28 mouse cellular contexts compared by ENCODE assay signal in the genomic region with DNA sequence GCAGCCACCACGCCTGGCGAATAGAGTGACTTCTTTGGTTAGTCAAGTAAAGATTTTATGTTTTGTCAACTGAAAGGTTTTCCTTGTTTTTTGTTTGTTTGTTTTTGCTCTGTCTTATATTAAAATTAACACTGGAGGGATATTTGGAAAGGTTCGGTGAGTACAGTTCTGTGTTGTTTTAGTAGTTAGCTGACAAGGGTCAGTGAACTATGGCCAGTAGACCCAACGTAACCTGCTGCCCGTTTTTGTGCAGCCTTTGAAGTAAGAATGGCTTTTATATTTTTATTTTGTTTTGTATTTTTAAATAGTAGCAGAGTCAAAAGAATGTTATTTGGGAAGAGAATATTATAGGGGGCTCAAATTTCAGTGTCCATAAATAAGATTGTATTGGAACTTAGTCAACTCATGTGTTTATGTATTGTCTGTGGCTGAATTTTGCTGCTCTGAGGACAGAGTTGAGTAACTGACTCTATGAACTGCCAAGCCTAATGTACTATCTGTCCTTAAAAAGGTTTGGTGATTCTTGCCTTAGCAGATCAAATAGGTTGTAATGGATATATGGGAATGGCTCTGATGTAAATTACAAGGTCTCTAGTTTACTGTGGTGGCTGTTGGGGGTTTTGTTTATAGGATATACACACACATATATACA.
"Had no signal": no experiment of that assay in that cellular context is flagged by ENCODE, and none has a peak within 500 bp of the region (broad histone marks: within the 10 kb centered on the region; RNA-seq: fewer than 3 reads in every experiment).

No protein-coding gene starts in this region.

- H3K9me3 ChIP-seq: embryonic facial prominence, embryonic 10.5 days; embryonic facial prominence, embryonic 12.5 days; embryonic facial prominence, embryonic 13.5 days; embryonic facial prominence, embryonic 15.5 days; forebrain, embryonic 10.5 days; forebrain, embryonic 12.5 days; forebrain, embryonic 13.5 days; forebrain, embryonic 15.5 days had no signal

- H3K27me3 ChIP-seq: embryonic facial prominence, embryonic 12.5 days; embryonic facial prominence, embryonic 13.5 days; embryonic facial prominence, embryonic 15.5 days; forebrain, embryonic 12.5 days; forebrain, embryonic 13.5 days; forebrain, embryonic 15.5 days had no signal

- DNase-seq: cerebellum, adult 2 months; cerebellum, adult 8-10 months; cerebellum, adult 9-10 months; cerebellum, adult 9-11 months; cerebellum, postnatal 10 days; cerebellum, postnatal 14 days; cerebellum, postnatal 25 days; cerebellum, postnatal 36 days; embryo, embryonic 11 days; forebrain, postnatal 0 days; gastrocnemius, adult 2 months; gastrocnemius, postnatal 10 days; gastrocnemius, postnatal 14 days; gastrocnemius, postnatal 25 days; gastrocnemius, postnatal 36 days; heart, adult 11 months; heart, adult 18-20 months had no signal

- H3K4me3 ChIP-seq: embryonic facial prominence, embryonic 10.5 days; embryonic facial prominence, embryonic 12.5 days; embryonic facial prominence, embryonic 13.5 days; embryonic facial prominence, embryonic 15.5 days; erythroblast, embryonic 14.5 days; forebrain, embryonic 10.5 days; forebrain, embryonic 12.5 days; forebrain, embryonic 13.5 days; forebrain, embryonic 15.5 days; gastrocnemius, adult 2 months had no signal

- H3K4me2 ChIP-seq: embryonic facial prominence, embryonic 12.5 days; embryonic facial prominence, embryonic 13.5 days; embryonic facial prominence, embryonic 15.5 days; forebrain, embryonic 12.5 days; forebrain, embryonic 13.5 days; forebrain, embryonic 15.5 days had no signal

- H3K4me1 ChIP-seq: embryonic facial prominence, embryonic 10.5 days; embryonic facial prominence, embryonic 12.5 days; embryonic facial prominence, embryonic 13.5 days; embryonic facial prominence, embryonic 15.5 days; forebrain, embryonic 10.5 days; forebrain, embryonic 13.5 days had no signal

- H3K27ac ChIP-seq: embryonic facial prominence, embryonic 10.5 days; embryonic facial prominence, embryonic 12.5 days; embryonic facial prominence, embryonic 13.5 days; embryonic facial prominence, embryonic 15.5 days; forebrain, embryonic 10.5 days; forebrain, embryonic 12.5 days; forebrain, embryonic 13.5 days; forebrain, embryonic 15.5 days; gastrocnemius, adult 2 months had no signal

- H3K9ac ChIP-seq: embryonic facial prominence, embryonic 12.5 days; embryonic facial prominence, embryonic 13.5 days; embryonic facial prominence, embryonic 15.5 days; forebrain, embryonic 12.5 days; forebrain, embryonic 13.5 days; forebrain, embryonic 15.5 days; forebrain, postnatal 0 days had no signal

- ATAC-seq: forebrain, embryonic 13.5 days; forebrain, embryonic 14.5 days; forebrain, embryonic 15.5 days; forebrain, embryonic 16.5 days; forebrain, postnatal 0 days had no signal
